Comparison of ENCODE assay signal across 15 mouse cellular contexts in genomic region chr17:85257348-85257747, GRCm38 (mm10).
DNase-seq lines count a peak whose midpoint lies in the region; ATAC-seq and TF ChIP-seq lines count a peak whose summit lies in the region.
"Had no signal": no experiment of that assay in that cellular context is flagged by ENCODE, and none has a peak within 500 bp of the region (broad histone marks: within the 10 kb centered on the region; RNA-seq: fewer than 3 reads in every experiment).

No protein-coding gene starts in this region.

- no peak overlapping the region for H3K4me3 ChIP-seq in embryonic facial prominence, embryonic 12.5 days
- no peak overlapping the region for H3K4me3 ChIP-seq in forebrain, embryonic 13.5 days
- H3K4me3 ChIP-seq in hindbrain, postnatal 0 days (ENCODE audit: low read length), result peak overlapping the region; percentile 3; the same call in 1 of the 2 replicates
- no peak overlapping the region for H3K4me3 ChIP-seq in midbrain, embryonic 13.5 days (replicated peaks)
- H3K4me3 ChIP-seq: kidney, embryonic 15.5 days; limb, embryonic 15.5 days; megakaryocyte, embryonic 14.5 days had no signal

- no peaks in the 10 kb centered on the region for H3K27me3 ChIP-seq in embryonic facial prominence, embryonic 12.5 days
- H3K27me3 ChIP-seq in forebrain, embryonic 13.5 days, result no peaks in the 10 kb centered on the region
- no peaks in the 10 kb centered on the region for H3K27me3 ChIP-seq in hindbrain, postnatal 0 days (ENCODE audit: insufficient read depth, low read length)
- no peaks in the 10 kb centered on the region for H3K27me3 ChIP-seq in midbrain, embryonic 13.5 days
- H3K27me3 ChIP-seq: kidney, embryonic 15.5 days; limb, embryonic 15.5 days; megakaryocyte, embryonic 14.5 days had no signal

- no peak overlapping the region for H3K27ac ChIP-seq in embryonic facial prominence, embryonic 12.5 days
- H3K27ac ChIP-seq in forebrain, embryonic 13.5 days, result no peak overlapping the region; the same call in 1 of the 2 replicates
- H3K27ac ChIP-seq in hindbrain, postnatal 0 days, result peak overlapping the region; percentile 16; the same call in 1 of the 2 replicates
- peak overlapping the region; percentile 54; the same call in 1 of the 2 replicates for H3K27ac ChIP-seq in midbrain, embryonic 13.5 days
- H3K27ac ChIP-seq: kidney, embryonic 15.5 days; limb, embryonic 15.5 days had no signal

- H3K36me3 ChIP-seq in embryonic facial prominence, embryonic 12.5 days, result no peaks in the 10 kb centered on the region
- no peaks in the 10 kb centered on the region for H3K36me3 ChIP-seq in forebrain, embryonic 13.5 days (ENCODE audit: poor library complexity, severe bottlenecking)
- H3K36me3 ChIP-seq in hindbrain, postnatal 0 days (ENCODE audit: insufficient read depth, low read length), result no peaks in the 10 kb centered on the region
- no peaks in the 10 kb centered on the region for H3K36me3 ChIP-seq in midbrain, embryonic 13.5 days
- H3K36me3 ChIP-seq: kidney, embryonic 15.5 days; limb, embryonic 15.5 days had no signal

- H3K9ac ChIP-seq in embryonic facial prominence, embryonic 12.5 days, result no peak overlapping the region
- no peak overlapping the region for H3K9ac ChIP-seq in forebrain, embryonic 13.5 days
- H3K9ac ChIP-seq in hindbrain, postnatal 0 days (replicated peaks; ENCODE audit: low read length), result no peak overlapping the region
- H3K9ac ChIP-seq in midbrain, embryonic 13.5 days (replicated peaks), result 0 out of 2 replicates have a peak overlapping the region, but pooled peaks have one; percentile 11
- H3K9ac ChIP-seq: kidney, embryonic 15.5 days; limb, embryonic 15.5 days had no signal

- TF ChIP-seq CTCF in hindbrain, postnatal 0 days (IDR thresholded peaks at IDR 0.05; ENCODE audit: low read depth), result no peak

- H3K4me1 ChIP-seq in embryonic facial prominence, embryonic 12.5 days, result peaks cover 10% of the 10 kb centered on the region; the same call in 1 of the 2 replicates
- peaks cover 10% of the 10 kb centered on the region; the same call in 1 of the 2 replicates for H3K4me1 ChIP-seq in forebrain, embryonic 13.5 days
- H3K4me1 ChIP-seq in hindbrain, postnatal 0 days (ENCODE audit: insufficient read depth, low read length), result no peaks in the 10 kb centered on the region; the same call in 1 of the 2 replicates
- H3K4me1 ChIP-seq in midbrain, embryonic 13.5 days (replicated peaks), result peaks cover 36% of the 10 kb centered on the region
- H3K4me1 ChIP-seq: kidney, embryonic 15.5 days; limb, embryonic 15.5 days; megakaryocyte, embryonic 14.5 days had no signal

- no peak for ATAC-seq in embryonic facial prominence, embryonic 12.5 days (ENCODE audit: insufficient number of reproducible peaks, insufficient read depth, low FRiP score, low TSS enrichment)
- ATAC-seq in forebrain, embryonic 13.5 days, result no peak
- ATAC-seq in hindbrain, postnatal 0 days, result no peak
- ATAC-seq in midbrain, embryonic 13.5 days, result no peak

- H3K4me2 ChIP-seq in embryonic facial prominence, embryonic 12.5 days (replicated peaks), result peak overlapping the region; percentile 23; the same call in 1 of the 2 replicates
- H3K4me2 ChIP-seq in forebrain, embryonic 13.5 days, result peak overlapping the region; percentile 46
- H3K4me2 ChIP-seq in hindbrain, postnatal 0 days (ENCODE audit: low read depth, low read length), result peak overlapping the region; percentile 19
- H3K4me2 ChIP-seq in midbrain, embryonic 13.5 days (replicated peaks), result peak overlapping the region; percentile 38
- H3K4me2 ChIP-seq: kidney, embryonic 15.5 days; limb, embryonic 15.5 days had no signal

- intact Hi-C loops in left cerebral cortex, postnatal 14 days (cut with DNase I), result no loop called here

- H3K9me3 ChIP-seq in embryonic facial prominence, embryonic 12.5 days, result no peaks in the 10 kb centered on the region
- H3K9me3 ChIP-seq in forebrain, embryonic 13.5 days (replicated peaks), result no peaks in the 10 kb centered on the region
- H3K9me3 ChIP-seq in hindbrain, postnatal 0 days (ENCODE audit: low read length), result no peaks in the 10 kb centered on the region
- H3K9me3 ChIP-seq in midbrain, embryonic 13.5 days, result no peaks in the 10 kb centered on the region
- H3K9me3 ChIP-seq: kidney, embryonic 15.5 days; limb, embryonic 15.5 days had no signal

- WGBS in embryonic facial prominence, embryonic 12.5 days, result 34% methylated on average over 11 of the region's 11 CpGs
- WGBS in forebrain, embryonic 13.5 days, result 9% methylated on average over 11 of the region's 11 CpGs
- WGBS in hindbrain, postnatal 0 days, result 40% methylated on average over 11 of the region's 11 CpGs
- WGBS in midbrain, embryonic 13.5 days, result 21% methylated on average over 11 of the region's 11 CpGs

- no peak for DNase-seq in hindbrain, postnatal 0 days (ENCODE audit: low spot score)
- DNase-seq in left cerebral cortex, postnatal 14 days (ENCODE audit: low spot score in 2 of 2), result no peak
- DNase-seq in c-Kit-positive CD71-positive TER-119-positive erythroid progenitor cells, embryonic 14.5 days (ENCODE audit: low spot score), result no peak
- no peak for DNase-seq in lung, postnatal 10 days
- DNase-seq: adrenal gland, postnatal 25 days; cerebellum, adult 11 months; gastrocnemius, postnatal 36 days; heart, postnatal 4 days; right cerebral cortex, postnatal 25 days had no signal

Comparison
In these comparisons a context has a peak if more than half of its experiments do, and no peak if none do; other contexts are left out.
1. H3K27ac ChIP-seq: peak in hindbrain, postnatal 0 days (single experiment) and midbrain, embryonic 13.5 days (single experiment); none in embryonic facial prominence, embryonic 12.5 days (single experiment) and forebrain, embryonic 13.5 days (single experiment).
2. Peak in every context shown above with its lines, with median percentiles within 50 percentile points of each other: H3K4me2 ChIP-seq.